Mouse (Mus musculus) frontal cortex, postnatal 10 days (tissue): ENCODE measurements around the gene Spast.
"Not testable (repeated sequence)": the region's sequence is repeated elsewhere in the genome, so short reads cannot be mapped to it uniquely, and the experiment has no call there.

Experiments
- DNase-seq, 2 experiments: peaks; one replicate each; pipeline ENCODE4 v3.0.0; 2022; ENCODE audit warnings: low spot score in 2 of 2, mixed read lengths in 1 of 2

The Spast gene

GRCm38 (mm10) chr17:74327195-74327594, 11.6 kb upstream of the Spast start:
- not testable (repeated sequence) for DNase-seq

GRCm38 (mm10) chr17:74328146-74328545, 10.6 kb upstream of the Spast start:
- not testable (repeated sequence) for DNase-seq

GRCm38 (mm10) chr17:74331049-74331676, 7.6 kb upstream of the Spast start:
- DNase-seq, result no peak

GRCm38 (mm10) chr17:74338225-74338931, 409 bp upstream of the Spast start:
- DNase-seq, result peak; percentile 88 to 92

- no peak for DNase-seq
Observed at GRCm38 (mm10) chr17:74341151-74341550, 2.4 kb downstream of the Spast start.

- DNase-seq, result no peak
Observed at GRCm38 (mm10) chr17:74363592-74363991, 24.8 kb downstream of the Spast start.

- no peak for DNase-seq
Observed at GRCm38 (mm10) chr17:74376916-74377315, 38.1 kb downstream of the Spast start.

GRCm38 (mm10) chr17:74386657-74387056, 47.9 kb downstream of the Spast start:
- DNase-seq, result no peak

GRCm38 (mm10) chr17:74389847-74390246, 51.1 kb downstream of the Spast start:
- no peak for DNase-seq

- DNase-seq, result no peak
Observed at GRCm38 (mm10) chr17:74394381-74394780, 55.6 kb downstream of the Spast start.

GRCm38 (mm10) chr17:74394855-74395254, 56.1 kb downstream of the Spast start:
- DNase-seq, result peak in 1 of 2 experiments; percentile 10

GRCm38 (mm10) chr17:74395383-74396065, 56.7 kb downstream of the Spast start, which contains the start of gene Slc30a6:
Slc30a6 (plus strand) TSS chr17:74395608.
- peak; percentile 94 to 96 for DNase-seq

GRCm38 (mm10) chr17:74396766-74397165, 58.0 kb downstream of the Spast start:
- no peak for DNase-seq

- DNase-seq, result no peak
Observed at GRCm38 (mm10) chr17:74397173-74397572, 58.4 kb downstream of the Spast start.

- no peak for DNase-seq
Observed at GRCm38 (mm10) chr17:74402486-74403222, 63.9 kb downstream of the Spast start.

- DNase-seq, result no peak
Observed at GRCm38 (mm10) chr17:74406487-74406886, 67.7 kb downstream of the Spast start.

GRCm38 (mm10) chr17:74409722-74410121, 70.9 kb downstream of the Spast start:
- DNase-seq, result no peak

GRCm38 (mm10) chr17:74413324-74413723, 74.5 kb downstream of the Spast start:
- DNase-seq, result no peak

GRCm38 (mm10) chr17:74414671-74415070, 75.9 kb downstream of the Spast start:
- DNase-seq, result no peak

GRCm38 (mm10) chr17:74416841-74417360, 78.1 kb downstream of the Spast start:
- DNase-seq, result no peak

- DNase-seq, result no peak
Observed at GRCm38 (mm10) chr17:74418171-74418570, 79.4 kb downstream of the Spast start.

- no peak for DNase-seq
Observed at GRCm38 (mm10) chr17:74420656-74421055, 81.9 kb downstream of the Spast start.
